Mouse (Mus musculus) forebrain, embryonic 12.5 days (tissue): Measurements from ENCODE around the gene Atp6v0e. TPM values are rescaled to one million over a fixed set of nuclear protein-coding genes. Genes with fewer than 3 reads are reported as not detected.

ENCODE experiments used
- polyA plus RNA-seq: library from polyadenylated mRNA; unstranded; fragments of >200 nt; fragmentation: Nextera tagmentation; extraction: Ambion mirVana; gene quantifications from 2 replicates; pipeline ENCODE4 v1.2.1, GENCODE M21; 2016

Gene Atp6v0e
- polyA plus RNA-seq, 1 experiment from 2014 or later: 104 TPM

Other genes starting within 250 kb of the Atp6v0e start
- 0.57 and 0.72 TPM in 2 replicates for gene Neurl1b, start 248.4 kb upstream of the Atp6v0e start, polyA plus RNA-seq
- 99.9 and 105 TPM in 2 replicates for gene Ergic1, start 101.7 kb upstream of the Atp6v0e start, polyA plus RNA-seq
- 39.8 and 47.2 TPM in 2 replicates for gene Dusp1, start 101.1 kb upstream of the Atp6v0e start, polyA plus RNA-seq
- 7.6 and 8.4 TPM in 2 replicates for gene Crebrf, start 52.4 kb downstream of the Atp6v0e start, polyA plus RNA-seq
- gene Bnip1, start 117.8 kb downstream of the Atp6v0e start, polyA plus RNA-seq: 42.3 and 47.6 TPM in 2 replicates
- not detected in 2 replicates for gene Nkx2-5, start 181.8 kb downstream of the Atp6v0e start, polyA plus RNA-seq